Mouse (Mus musculus) T-helper 2 cell (primary cell): Measurements from ENCODE around the gene Sumo3.

Experiments used
- in situ Hi-C: fragments of 300-600 bp; cut with MboI, MseI; formaldehyde crosslinking; loops from one replicate; pipeline ENCODE4 v1.15.1; 2025; ENCODE audit warnings: high pct_unique_total_duplicates

Gene Sumo3

DNA sequence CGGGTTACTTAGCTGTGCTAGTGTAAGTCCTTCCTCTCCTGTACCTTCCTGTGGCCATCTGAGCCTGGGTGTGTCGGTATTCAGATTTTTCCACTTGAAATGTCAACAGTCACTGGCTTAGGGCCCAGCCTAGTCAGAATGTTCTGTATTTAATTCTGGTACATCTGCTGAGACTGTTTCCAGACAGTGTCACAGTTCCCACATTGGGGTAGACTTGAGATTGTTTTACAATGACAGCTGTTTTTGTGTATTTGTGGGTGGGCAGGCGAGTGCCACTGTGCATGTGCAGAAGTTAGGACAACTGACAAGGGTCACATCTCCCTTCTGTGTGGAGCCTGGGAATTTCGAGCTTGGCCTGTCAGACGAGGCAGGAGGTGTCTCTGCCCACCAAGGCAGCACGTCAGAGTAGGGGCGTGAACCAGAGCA, 18.7 kb downstream of the Sumo3 start:
- in situ Hi-C loops, result no loop called here

DNA sequence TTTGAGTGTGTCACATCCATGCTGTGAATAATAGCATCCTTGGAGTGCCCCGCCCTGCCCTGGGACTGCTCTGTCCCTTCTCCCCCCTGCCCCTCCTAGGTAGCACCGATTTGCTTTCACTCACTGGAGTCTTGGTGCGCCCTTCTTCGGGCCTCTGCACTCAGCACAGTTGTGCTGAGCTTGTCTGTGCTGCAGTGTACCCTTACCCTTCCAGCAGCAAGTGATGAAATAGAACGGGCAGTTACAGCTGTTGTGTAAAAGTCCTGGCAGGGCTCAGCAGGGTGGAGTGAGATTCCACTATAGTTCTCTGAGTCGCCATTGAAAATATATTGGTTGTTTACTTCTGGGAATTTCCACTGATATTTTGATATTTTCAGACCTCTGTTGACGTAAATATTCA, 20.1 kb downstream of the Sumo3 start:
- in situ Hi-C loops, result loop anchor here (25.0 kb wide), 1 partner anchor 961 kb away; the partner anchor contains the start of gene Syde1

DNA sequence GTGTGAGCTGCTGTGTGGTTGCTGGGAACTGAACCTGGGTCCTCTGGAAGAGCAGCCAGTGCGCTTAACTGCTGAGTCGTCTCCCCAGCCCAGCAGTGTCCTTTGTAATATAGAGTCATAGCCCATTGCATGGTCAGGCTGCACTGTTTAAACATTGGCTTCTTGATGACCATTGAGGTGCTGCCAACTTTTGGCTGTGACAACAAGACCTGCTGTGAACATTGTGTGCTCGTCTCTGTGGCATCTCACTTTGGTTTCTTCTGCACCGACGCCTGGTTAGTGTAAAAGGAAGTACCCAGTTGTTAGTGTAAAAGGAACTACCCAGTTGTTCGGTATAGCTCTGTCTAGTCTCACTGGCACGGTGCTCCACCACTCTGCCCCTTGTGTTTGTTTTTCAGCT, 20.7 kb downstream of the Sumo3 start:
- in situ Hi-C loops, result loop anchor here (25.0 kb wide), 1 partner anchor 961 kb away; the partner anchor contains the start of gene Syde1

DNA sequence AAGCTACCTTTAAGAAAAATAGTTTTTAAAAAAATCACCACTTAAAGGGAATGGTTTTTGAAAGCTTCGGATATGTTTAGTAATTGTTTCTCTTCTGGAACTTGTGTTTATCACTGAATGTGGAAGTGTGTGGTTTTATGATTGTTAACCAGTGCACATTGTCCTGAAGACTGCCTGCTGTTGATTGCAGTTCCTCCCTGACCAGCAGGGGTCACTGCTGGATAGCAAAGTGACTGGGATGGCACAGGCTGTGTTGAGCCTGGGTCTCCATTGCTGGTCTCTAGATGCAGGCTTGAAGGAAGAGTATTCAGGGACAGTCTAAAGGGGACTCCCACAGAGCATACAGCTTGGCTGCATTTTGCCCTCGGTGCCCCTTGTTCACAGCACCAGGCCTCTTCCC, 21.6 kb downstream of the Sumo3 start:
- in situ Hi-C loops, result loop anchor here (25.0 kb wide), 1 partner anchor 960 kb away; the partner anchor contains the start of gene Syde1

DNA sequence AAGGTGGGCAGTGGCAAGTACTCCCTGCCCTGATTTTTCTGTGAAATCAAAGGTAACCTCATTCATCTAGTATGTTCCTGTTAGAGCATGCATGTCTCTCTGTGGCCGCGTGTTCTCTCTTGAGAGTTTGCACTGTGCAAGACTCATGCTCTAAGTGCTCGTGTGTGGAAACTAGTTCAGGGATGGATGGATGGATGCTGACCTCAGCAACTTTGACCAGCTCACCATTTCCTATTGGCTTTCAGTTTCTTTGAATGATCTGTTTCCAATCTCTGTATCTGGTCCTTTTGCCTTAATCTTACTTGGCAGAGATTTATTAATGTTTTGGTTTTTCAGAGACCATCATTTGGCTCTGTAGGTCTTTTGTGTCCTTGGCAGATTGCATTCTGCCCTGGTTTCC, 23.3 kb downstream of the Sumo3 start:
- in situ Hi-C loops, result loop anchor here (25.0 kb wide), 1 partner anchor 958 kb away; the partner anchor contains the start of gene Syde1

DNA sequence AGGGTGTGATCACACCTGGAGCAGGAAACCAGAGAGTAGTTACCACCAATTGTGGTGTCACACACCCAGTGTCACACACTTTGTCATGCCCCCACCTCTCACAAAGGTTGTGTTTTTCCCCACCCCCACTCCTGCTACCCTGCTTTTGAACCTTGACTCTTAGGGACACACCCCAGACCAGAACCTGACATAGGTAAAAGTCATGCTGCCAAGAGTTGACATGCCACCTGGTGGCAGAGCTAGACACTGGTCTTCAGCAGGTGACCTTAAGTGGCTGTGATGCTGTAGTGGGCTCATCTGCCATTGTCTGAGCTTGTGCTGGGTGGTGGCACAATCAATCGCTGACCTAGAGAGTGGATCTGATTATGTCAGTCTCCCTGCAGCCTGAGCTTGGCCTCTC, 24.1 kb downstream of the Sumo3 start:
- in situ Hi-C loops, result loop anchor here (5.0 to 25.0 kb wide), 2 partner anchors 113 to 957 kb away; partner anchors contain the start of genes Fam207a and Syde1

DNA sequence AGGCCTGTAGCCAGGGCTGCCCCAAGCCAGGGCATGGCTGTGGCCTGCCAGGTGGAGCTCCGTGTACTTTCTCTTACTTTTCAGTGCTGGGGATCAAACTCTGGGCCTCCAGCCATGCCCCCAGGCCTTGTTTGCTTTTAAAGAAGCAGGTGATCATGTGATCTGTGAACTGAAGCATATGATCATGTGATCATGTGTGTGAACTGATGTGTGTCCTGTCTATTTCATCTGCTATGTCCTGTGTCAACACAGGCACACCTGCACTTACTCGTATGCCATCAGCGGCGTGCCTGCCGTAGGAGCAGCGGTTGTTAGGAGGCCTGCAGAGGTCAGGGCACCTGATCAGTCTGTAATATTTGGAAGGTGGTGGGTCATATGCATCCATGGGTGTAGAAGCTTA, 28.1 kb downstream of the Sumo3 start:
- in situ Hi-C loops, result loop anchor here (5.0 to 25.0 kb wide), 2 partner anchors 117 to 953 kb away; partner anchors contain the start of genes Fam207a and Syde1

DNA sequence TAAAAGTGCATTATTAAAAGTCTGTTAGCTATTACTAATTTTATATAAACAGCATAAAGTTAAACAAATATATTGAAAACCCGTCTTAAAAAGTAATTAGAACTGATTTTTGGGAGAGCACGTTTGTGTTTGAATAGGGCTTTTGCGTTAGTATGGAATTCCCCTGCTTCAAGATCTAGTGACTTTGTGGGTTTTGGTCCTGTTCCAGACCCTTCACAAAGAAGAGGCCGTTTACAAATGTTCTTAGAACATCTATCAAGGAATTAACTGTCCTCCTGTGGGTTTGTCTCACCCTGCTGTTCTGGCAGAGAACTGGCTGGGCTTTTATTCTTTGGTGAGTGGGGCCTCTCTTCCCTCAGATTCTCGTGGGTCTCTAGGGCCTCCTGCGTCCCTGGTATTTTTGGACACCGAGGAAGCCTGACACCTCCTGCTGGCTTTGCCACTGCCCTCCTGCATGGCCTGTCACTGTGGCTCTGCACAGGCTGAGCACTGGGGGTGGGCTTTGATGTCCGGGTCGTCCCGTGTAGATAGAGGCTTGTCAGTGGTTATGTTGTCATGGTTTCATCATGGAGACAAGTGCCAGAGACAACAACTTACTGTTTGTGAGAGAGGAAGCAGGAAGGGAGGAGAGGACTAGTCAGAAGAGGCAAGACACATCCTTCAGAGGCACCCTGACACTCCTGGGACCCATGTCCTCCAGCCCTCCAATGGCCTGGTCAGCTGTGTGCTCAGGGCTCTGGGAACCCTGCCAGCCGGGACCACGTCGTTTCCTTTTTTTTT, 28.7 kb downstream of the Sumo3 start:
- in situ Hi-C loops, result loop anchor here (5.0 to 25.0 kb wide), 2 partner anchors 117 to 953 kb away; partner anchors contain the start of genes Fam207a and Syde1

DNA sequence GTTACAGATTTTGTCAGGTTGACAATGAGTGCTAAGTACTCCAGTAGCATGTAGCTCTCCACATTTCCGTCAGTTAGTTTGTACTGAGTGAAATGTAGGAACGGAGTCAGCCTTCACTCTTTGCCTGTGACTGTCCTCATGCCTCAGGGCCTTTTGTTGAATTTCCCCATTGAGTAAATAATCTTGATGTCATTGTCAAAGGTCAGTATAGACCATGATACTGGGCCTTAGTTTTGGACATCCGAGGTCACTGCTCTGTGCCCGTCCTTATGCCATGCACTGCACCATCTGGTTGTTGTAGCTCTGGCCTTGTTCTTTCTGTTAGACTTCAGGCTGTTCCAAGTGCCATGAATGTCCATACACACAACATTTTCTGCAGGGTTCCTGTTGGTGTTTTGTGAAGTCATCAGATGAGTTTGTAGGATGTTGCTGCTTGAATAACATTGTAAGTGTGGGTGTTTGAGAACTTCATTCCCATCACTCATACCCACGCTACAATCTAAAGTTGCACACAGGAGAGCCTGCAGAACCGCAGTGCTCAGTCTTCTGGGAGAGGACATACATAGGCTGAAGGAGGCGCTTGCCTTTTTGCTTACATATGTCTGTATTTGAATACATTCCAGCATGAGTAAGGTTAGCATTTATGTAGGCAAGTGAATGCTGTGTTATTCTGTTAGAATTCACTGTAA, 30.5 kb downstream of the Sumo3 start:
- in situ Hi-C loops, result loop anchor here (25.0 kb wide), 1 partner anchor 951 kb away; the partner anchor contains the start of gene Syde1

DNA sequence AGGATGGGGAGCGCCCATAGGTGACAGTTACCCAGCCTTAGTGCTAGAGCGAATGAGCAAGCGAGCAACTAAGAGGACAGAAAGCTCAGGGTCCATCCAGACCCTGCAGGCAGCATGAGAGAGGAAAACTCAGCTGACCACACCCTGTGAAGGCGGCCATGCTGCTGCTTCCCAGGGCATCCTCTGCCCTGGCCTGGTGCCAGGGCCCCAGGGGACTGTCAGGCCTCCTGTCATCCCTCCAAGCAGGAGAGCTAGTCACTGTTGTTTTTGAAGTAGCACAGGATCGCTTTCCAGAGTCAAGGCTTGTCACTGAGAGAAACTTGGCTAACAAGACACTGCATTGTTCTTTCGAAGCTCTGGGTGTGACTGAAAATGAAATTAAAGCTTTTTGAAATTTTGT, 33.1 kb downstream of the Sumo3 start:
- in situ Hi-C loops, result loop anchor here (25.0 kb wide), 1 partner anchor 948 kb away; the partner anchor contains the start of gene Syde1

DNA sequence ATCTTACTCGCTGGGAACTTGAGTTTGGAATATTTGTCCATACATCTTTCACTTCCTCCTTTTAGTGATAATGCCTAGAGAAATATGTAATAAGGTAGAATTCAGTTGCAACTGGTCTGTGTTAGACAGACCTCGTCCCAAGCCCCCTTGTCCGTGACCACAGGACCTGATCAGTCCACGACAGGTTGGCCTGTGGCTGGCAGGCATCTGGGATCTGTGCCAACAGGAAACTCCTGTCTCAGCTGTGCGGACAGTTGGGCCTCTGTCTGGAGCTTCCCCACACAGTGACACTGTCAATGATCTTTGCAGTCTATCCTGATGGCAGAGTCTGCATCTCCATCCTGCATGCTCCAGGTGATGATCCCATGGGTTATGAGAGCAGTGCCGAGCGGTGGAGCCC, 37.3 kb downstream of the Sumo3 start:
- in situ Hi-C loops, result loop anchor here (25.0 kb wide), 1 partner anchor 944 kb away; the partner anchor contains the start of gene Syde1

DNA sequence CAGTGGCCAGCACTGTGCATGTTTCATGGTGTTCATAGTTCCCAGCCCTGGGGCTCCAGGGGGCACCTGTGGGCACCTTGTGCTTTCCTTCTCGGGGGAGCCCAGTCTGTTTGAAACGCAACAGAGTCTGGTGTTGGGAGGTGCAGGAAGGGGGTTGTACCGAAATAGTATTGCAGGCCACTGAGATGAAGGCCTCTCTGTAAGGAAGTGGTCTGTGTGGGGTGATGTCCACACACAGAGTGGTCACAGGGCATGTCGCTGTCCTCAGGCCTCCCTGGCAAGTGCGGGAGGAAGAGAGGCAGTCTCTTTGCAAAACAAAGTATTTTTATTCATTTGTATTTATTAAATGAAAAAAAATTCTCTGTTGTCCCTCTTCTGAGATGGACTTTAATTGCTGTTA, 39.7 kb downstream of the Sumo3 start:
- in situ Hi-C loops, result loop anchor here (25.0 kb wide), 1 partner anchor 942 kb away; the partner anchor contains the start of gene Syde1

DNA sequence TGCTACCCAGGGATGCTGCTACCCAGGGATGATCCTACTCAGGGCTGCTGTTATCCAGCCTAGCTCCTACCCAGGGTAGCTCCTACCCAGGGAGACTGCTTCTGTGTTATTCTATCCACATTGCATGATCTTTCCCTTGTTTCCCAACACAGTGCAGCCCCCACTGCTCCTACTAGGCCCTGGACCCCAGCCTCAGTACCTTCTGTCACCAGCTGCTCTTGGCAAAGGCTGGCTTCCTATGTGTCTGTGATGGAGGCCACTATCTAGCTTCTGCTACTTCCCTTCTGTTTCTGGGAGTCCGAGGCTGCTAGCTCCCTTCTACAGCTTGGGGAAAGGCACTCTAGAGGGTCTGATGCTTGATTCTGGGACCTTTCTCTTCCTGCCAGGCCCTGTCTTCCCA, 41.6 kb downstream of the Sumo3 start:
- in situ Hi-C loops, result loop anchor here (25.0 kb wide), 1 partner anchor 940 kb away; the partner anchor contains the start of gene Syde1

DNA sequence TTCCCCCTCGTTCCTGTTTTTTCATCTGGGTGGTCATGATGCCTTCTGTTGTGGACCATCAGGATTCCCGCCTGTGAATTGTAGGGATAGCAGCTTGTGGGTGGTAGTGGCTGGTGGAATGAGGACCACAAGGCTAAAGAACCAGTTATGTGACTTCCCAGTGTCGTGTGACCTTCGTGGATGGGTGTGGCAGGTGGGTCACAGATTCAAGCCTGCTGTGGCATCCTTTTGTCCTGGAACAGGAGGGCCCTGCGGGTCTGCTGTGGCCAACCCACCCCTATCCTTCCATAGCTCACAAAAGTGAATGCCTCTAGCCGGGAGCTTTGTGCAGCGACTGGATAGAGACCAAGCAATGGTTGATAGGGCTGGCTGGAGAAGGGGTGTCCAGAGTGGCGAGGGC, 42.0 kb downstream of the Sumo3 start:
- in situ Hi-C loops, result loop anchor here (25.0 kb wide), 1 partner anchor 939 kb away; the partner anchor contains the start of gene Syde1

DNA sequence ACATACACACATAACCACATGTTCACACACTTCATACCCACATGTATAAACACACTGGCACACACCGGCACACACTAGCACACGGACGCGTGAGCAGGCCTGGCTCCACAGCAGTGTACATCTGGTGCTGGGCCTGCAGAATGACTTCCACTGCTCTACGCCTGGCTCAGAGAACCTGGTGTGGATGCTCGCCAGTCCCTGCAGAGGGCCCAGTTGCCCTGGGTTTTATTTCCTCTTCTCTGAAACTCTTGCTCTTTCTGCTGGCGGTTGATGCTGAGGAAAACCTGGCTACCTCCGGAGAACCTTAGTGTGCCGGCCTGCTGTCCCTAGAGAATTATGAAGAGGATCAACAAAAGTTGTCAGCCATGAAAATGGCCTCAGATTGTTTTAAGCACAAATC, 46.1 kb downstream of the Sumo3 start:
- in situ Hi-C loops, result no loop called here

DNA sequence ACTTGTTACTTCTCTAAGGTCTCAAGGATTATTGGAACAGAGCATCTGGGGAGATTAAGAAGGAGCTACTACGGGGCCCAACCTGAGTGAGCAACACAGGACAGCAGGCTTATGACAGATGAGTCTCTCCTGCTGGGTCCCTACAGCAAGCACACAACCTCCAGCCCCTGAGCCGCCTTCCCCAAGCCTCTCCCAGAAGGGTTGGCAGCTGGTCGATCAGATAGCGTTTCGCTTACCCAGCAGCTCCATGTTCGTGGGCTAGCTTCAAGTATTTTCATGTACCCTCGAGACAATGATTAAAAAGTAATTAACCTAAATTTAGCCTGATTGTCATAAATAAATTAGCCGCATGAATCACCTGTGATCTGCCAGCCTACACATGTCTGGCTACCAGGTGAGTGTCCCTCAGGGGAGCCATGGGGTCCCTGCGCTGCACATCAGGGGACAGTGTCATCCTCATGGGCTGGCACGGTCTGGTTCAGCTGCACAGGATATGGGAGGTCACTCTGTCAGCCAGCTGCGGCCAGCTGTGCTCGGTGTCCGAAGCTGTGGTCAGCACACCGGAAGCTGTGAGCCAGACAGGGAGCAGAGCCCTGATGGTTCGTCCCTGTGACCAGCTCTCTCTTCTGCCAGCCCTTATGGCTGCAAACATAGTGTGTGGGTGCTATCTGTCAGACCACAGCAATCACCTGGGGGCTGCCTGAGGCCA, 52.5 kb downstream of the Sumo3 start:
- in situ Hi-C loops, result no loop called here

DNA sequence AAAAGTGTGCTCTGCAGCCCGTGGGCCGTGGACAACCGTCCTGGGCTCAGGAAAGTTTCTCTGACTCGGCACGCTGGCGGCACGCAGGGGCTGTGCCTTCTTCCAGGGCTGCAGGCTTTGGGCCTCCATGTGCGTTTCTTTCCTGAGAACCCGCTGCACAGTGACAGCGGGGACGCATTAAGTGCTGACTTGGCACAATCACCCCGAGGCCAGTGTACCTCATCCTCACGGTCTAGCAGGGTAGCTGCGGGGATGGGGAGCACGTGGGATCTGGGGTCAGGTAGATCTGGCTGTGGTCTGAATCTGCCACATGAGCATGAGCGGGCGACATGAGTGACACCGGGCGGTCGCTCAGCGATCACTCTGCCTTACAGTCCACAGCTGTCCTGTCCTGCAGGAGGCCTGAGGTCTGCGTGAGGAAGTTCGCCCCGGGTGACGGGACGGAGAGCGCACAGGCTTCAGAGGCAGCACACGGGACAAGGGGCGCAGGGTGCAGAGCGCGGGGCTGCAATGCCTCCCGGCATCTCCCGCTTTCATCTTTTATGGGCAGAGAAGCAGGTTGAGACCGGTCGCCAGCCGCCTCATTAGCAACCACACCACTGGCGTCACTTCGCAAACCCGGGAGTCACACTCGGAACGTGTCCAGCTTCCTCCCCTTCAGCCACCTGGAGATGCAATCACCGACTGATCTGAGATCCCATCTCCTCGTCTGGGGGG, 58.2 kb downstream of the Sumo3 start:
- in situ Hi-C loops, result no loop called here

DNA sequence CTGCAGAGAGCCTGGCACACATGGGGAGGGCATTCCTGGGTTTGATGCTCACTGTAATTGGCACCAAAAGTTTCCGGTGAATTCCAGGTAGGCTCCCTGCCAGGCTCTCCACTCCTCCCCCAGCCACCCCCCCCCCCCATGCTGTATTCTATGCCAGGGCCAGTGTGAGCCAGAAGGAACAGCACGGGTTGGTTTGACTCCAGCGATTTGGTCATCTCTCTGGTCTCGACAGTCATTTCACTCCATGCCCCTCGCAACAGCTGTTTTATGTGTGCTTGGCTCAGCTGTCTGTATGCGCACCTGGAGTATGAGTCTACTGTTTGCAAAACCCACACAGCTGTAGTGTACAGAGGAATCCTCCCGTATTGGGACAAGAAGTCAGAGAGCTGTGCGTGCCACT, 60.4 kb downstream of the Sumo3 start:
- in situ Hi-C loops, result no loop called here

DNA sequence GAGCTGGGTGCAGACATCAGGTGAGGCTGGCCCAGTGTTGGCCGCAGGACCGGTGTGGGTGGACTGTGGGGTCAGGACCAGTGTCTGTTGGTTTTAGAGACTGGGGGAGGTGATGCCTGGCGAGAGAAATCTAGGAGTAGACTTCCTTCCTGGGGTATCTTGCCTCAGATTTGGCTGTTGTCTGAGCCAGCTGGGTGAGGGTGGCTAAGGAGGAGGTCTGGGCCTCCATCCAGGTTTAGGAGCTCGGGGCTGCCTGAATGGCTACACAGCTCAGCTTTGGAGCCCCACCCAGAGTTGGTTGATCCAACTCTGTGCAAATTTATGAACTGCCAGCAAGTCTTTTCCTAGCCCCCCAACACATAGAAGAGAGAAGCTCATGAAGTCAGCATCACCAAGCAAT, 61.5 kb downstream of the Sumo3 start:
- in situ Hi-C loops, result no loop called here
